Mouse (Mus musculus): ENCODE data around the gene Tmem198b. TPM values are rescaled to one million over a fixed set of nuclear protein-coding genes. Genes with fewer than 3 reads are reported as not detected.
"Not testable (repeated sequence)": the region's sequence is repeated elsewhere in the genome, so short reads cannot be mapped to it uniquely, and the experiment has no call there.

The Tmem198b gene
- polyA plus RNA-seq, 1 experiment from 2014 or later = 14.8 TPM

DNA sequence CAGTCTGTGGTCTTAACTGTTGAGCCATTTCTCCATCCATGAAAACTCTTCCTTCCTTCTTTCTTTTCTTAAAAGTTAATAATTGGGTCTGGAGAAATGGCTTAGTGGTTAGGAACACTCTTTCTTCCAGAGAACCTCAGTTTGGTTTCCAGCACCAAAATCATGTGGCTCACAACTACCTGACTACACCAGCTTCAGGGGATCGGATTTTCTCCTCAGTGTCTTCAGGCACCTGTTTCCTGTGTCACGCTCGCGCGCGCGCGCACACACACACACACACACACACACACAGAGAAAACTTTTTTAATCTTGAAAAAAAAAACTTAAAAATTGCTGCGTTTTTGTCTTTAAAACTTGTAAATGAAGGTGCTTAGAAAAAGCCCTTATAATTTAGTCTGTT lies 19.7 kb upstream of the Tmem198b start:
- Histone ChIP-seq H3K36me3 (replicated peaks; ENCODE audit: control insufficient read depth, insufficient read depth) (peaks cover 35% of the 10 kb centered on the region), H3K4me3 (replicated peaks; ENCODE audit: low read length) (no peak overlapping the region), H3K27ac (no peak overlapping the region), H3K9me3 (ENCODE audit: control insufficient read depth, low read length) (no peaks in the 10 kb centered on the region), H3K4me1 (replicated peaks; ENCODE audit: control insufficient read depth, insufficient read depth, low read length) (peaks cover 12% of the 10 kb centered on the region), H3K27me3 (ENCODE audit: control insufficient read depth, insufficient read depth, low read length) (no peaks in the 10 kb centered on the region), H3K4me2 (replicated peaks) (no peak overlapping the region), H3K9ac (no peak overlapping the region)
- ATAC-seq (ENCODE audit: low FRiP score) = no peak
- 99% methylated on average over 9 of the region's 9 CpGs for WGBS
- no peak for DNase-seq (ENCODE audit: low spot score)

- Histone ChIP-seq H3K4me2 (replicated peaks) (peak overlapping the region; percentile 57), H3K36me3 (replicated peaks; ENCODE audit: control insufficient read depth, insufficient read depth) (peaks cover 37% of the 10 kb centered on the region), H3K4me1 (replicated peaks; ENCODE audit: control insufficient read depth, insufficient read depth, low read length) (peaks cover 12% of the 10 kb centered on the region), H3K4me3 (replicated peaks; ENCODE audit: low read length) (peak overlapping the region; percentile 70)
- H3K27me3 ChIP-seq (ENCODE audit: control insufficient read depth, insufficient read depth, low read length); DNase-seq (ENCODE audit: low spot score); H3K9ac ChIP-seq; H3K9me3 ChIP-seq (ENCODE audit: control insufficient read depth, low read length); ATAC-seq (ENCODE audit: low FRiP score); H3K27ac ChIP-seq: not testable (repeated sequence)
- 82% methylated on average over 4 of the region's 4 CpGs for WGBS
Observed at GRCm38 (mm10) chr10:128823087-128823486, 18.9 kb upstream of the Tmem198b start.

GRCm38 (mm10) chr10:128822135-128822534 lies 18.0 kb upstream of the Tmem198b start:
- no peak for DNase-seq (ENCODE audit: low spot score)
- H3K4me2 ChIP-seq (replicated peaks) = peak overlapping the region; percentile 57
- H3K9ac ChIP-seq = peak overlapping the region; percentile 76
- H3K27ac ChIP-seq = peak overlapping the region; percentile 75
- no peaks in the 10 kb centered on the region for H3K9me3 ChIP-seq (ENCODE audit: control insufficient read depth, low read length)
- no peak for ATAC-seq (ENCODE audit: low FRiP score)
- H3K4me1 ChIP-seq (replicated peaks; ENCODE audit: control insufficient read depth, insufficient read depth, low read length) = peaks cover 12% of the 10 kb centered on the region
- H3K4me3 ChIP-seq (replicated peaks; ENCODE audit: low read length) = peak overlapping the region; percentile 70
- H3K27me3 ChIP-seq (ENCODE audit: control insufficient read depth, insufficient read depth, low read length) = no peaks in the 10 kb centered on the region
- H3K36me3 ChIP-seq (replicated peaks; ENCODE audit: control insufficient read depth, insufficient read depth) = peaks cover 41% of the 10 kb centered on the region
- 4% methylated on average over 13 of the region's 13 CpGs for WGBS

- no peaks in the 10 kb centered on the region for H3K9me3 ChIP-seq (ENCODE audit: control insufficient read depth, low read length)
- H3K4me2 ChIP-seq (replicated peaks) = peak within 1 kb of the TSS; percentile 57
- peak within 1 kb of the TSS; percentile 75 for H3K27ac ChIP-seq
- under 1% methylated on average over 46 of the region's 46 CpGs for WGBS
- H3K4me1 ChIP-seq (replicated peaks; ENCODE audit: control insufficient read depth, insufficient read depth, low read length) = peaks cover 12% of the 10 kb centered on the region
- no peaks in the 10 kb centered on the region for H3K27me3 ChIP-seq (ENCODE audit: control insufficient read depth, insufficient read depth, low read length)
- DNase-seq (ENCODE audit: low spot score) = peak; percentile 100
- peak; percentile 100 for ATAC-seq (ENCODE audit: low FRiP score)
- H3K4me3 ChIP-seq (replicated peaks; ENCODE audit: low read length) = peak within 1 kb of the TSS; percentile 70
- H3K9ac ChIP-seq = peak within 1 kb of the TSS; percentile 76
- H3K36me3 ChIP-seq (replicated peaks; ENCODE audit: control insufficient read depth, insufficient read depth) = peaks cover 47% of the 10 kb centered on the region
Observed at GRCm38 (mm10) chr10:128821358-128822056, 17.3 kb upstream of the Tmem198b start, which contains the start of gene Ormdl2. Ormdl2 (minus strand) TSS chr10:128821645.

- Histone ChIP-seq H3K9ac (no peak overlapping the region), H3K36me3 (replicated peaks; ENCODE audit: control insufficient read depth, insufficient read depth) (peaks cover 55% of the 10 kb centered on the region), H3K9me3 (ENCODE audit: control insufficient read depth, low read length) (no peaks in the 10 kb centered on the region), H3K4me1 (replicated peaks; ENCODE audit: control insufficient read depth, insufficient read depth, low read length) (peaks cover 12% of the 10 kb centered on the region), H3K4me3 (replicated peaks; ENCODE audit: low read length) (no peak overlapping the region), H3K27ac (no peak overlapping the region), H3K27me3 (ENCODE audit: control insufficient read depth, insufficient read depth, low read length) (no peaks in the 10 kb centered on the region), H3K4me2 (replicated peaks) (no peak overlapping the region)
- 95% methylated on average over 4 of the region's 4 CpGs for WGBS
- DNase-seq (ENCODE audit: low spot score) (no peak), ATAC-seq (ENCODE audit: low FRiP score) (no peak)
Observed at GRCm38 (mm10) chr10:128820217-128820616, 16.0 kb upstream of the Tmem198b start.

DNA sequence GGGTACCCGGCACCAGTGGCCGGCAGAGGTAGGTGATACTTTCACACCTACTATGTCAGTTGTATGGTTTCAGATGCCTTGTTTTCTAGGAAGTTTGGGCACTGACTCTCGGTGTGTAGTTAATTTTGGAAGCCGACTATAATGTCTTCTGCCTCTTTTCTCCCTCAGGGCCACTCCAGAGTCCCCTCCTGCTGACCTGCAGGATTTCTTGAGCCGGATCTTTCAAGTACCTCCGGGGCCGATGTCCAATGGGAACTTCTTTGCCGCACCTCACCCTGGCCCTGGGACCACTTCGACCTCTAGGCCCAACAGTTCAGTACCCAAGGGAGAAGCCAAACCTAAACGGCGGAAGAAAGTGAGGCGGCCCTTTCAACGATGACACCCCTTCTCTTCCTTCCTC lies 12.9 kb upstream of the Tmem198b start, which contains the start of gene Sarnp:
Gene Sarnp (plus strand): TSS at position 301 of the 400 bp plus-strand sequence.
- Histone ChIP-seq H3K9me3 (ENCODE audit: control insufficient read depth, low read length) (no peaks in the 10 kb centered on the region), H3K27me3 (ENCODE audit: control insufficient read depth, insufficient read depth, low read length) (no peaks in the 10 kb centered on the region), H3K4me1 (replicated peaks; ENCODE audit: control insufficient read depth, insufficient read depth, low read length) (no peaks in the 10 kb centered on the region), H3K9ac (no peak within 1 kb of the TSS), H3K27ac (no peak within 1 kb of the TSS), H3K36me3 (replicated peaks; ENCODE audit: control insufficient read depth, insufficient read depth) (peaks cover 77% of the 10 kb centered on the region), H3K4me3 (replicated peaks; ENCODE audit: low read length) (no peak within 1 kb of the TSS), H3K4me2 (replicated peaks) (no peak within 1 kb of the TSS)
- no peak for ATAC-seq (ENCODE audit: low FRiP score)
- WGBS = 93% methylated on average over 13 of the region's 13 CpGs
- no peak for DNase-seq (ENCODE audit: low spot score)

DNA sequence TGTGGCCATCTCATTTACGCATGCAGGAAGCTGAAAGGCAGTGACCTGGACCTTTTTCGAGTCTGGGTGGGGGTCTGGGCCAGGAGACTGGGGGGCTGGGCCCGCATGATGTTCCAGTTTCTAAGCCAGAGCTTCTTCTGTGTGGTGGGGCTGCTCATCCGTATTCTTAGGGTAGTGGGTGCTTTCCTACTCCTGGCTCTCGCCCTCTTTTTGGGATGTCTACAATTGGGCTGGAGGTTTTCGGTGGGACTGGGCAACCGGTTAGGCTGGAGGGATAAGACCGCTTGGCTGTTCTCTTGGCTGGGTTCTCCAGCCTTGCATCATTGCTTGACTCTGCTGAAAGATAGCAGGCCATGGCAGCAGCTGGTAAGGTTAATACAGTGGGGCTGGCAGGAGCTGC lies 2.8 kb upstream of the Tmem198b start:
- Histone ChIP-seq H3K4me3 (replicated peaks; ENCODE audit: low read length) (peak overlapping the region; percentile 14), H3K27me3 (ENCODE audit: control insufficient read depth, insufficient read depth, low read length) (no peaks in the 10 kb centered on the region), H3K4me1 (replicated peaks; ENCODE audit: control insufficient read depth, insufficient read depth, low read length) (peaks cover 57% of the 10 kb centered on the region), H3K27ac (no peak overlapping the region), H3K36me3 (replicated peaks; ENCODE audit: control insufficient read depth, insufficient read depth) (peaks cover 30% of the 10 kb centered on the region), H3K9ac (peak overlapping the region; percentile 44), H3K4me2 (replicated peaks) (peak overlapping the region; percentile 74), H3K9me3 (ENCODE audit: control insufficient read depth, low read length) (no peaks in the 10 kb centered on the region)
- no peak for DNase-seq (ENCODE audit: low spot score)
- no peak for ATAC-seq (ENCODE audit: low FRiP score)
- WGBS = 93% methylated on average over 8 of the region's 8 CpGs

GRCm38 (mm10) chr10:128806086-128806485 lies 1.9 kb upstream of the Tmem198b start:
- peak overlapping the region; percentile 61 for H3K9ac ChIP-seq
- peak overlapping the region; percentile 49 for H3K4me3 ChIP-seq (replicated peaks; ENCODE audit: low read length)
- ATAC-seq (ENCODE audit: low FRiP score) (no peak), DNase-seq (ENCODE audit: low spot score) (no peak)
- no peaks in the 10 kb centered on the region for H3K27me3 ChIP-seq (ENCODE audit: control insufficient read depth, insufficient read depth, low read length)
- no peaks in the 10 kb centered on the region for H3K9me3 ChIP-seq (ENCODE audit: control insufficient read depth, low read length)
- peaks cover 57% of the 10 kb centered on the region for H3K4me1 ChIP-seq (replicated peaks; ENCODE audit: control insufficient read depth, insufficient read depth, low read length)
- no peak overlapping the region for H3K27ac ChIP-seq
- peak overlapping the region; percentile 74 for H3K4me2 ChIP-seq (replicated peaks)
- 67% methylated on average over 6 of the region's 6 CpGs for WGBS
- H3K36me3 ChIP-seq (replicated peaks; ENCODE audit: control insufficient read depth, insufficient read depth) = peaks cover 34% of the 10 kb centered on the region

- H3K9me3 ChIP-seq (ENCODE audit: control insufficient read depth, low read length) = no peaks in the 10 kb centered on the region
- ATAC-seq (ENCODE audit: low FRiP score) (peak; percentile 92), DNase-seq (ENCODE audit: low spot score) (peak; percentile 97)
- H3K27ac ChIP-seq = peak overlapping the region; percentile 94
- peak overlapping the region; percentile 74 for H3K4me2 ChIP-seq (replicated peaks)
- under 1% methylated on average over 67 of the region's 70 CpGs for WGBS
- no peaks in the 10 kb centered on the region for H3K27me3 ChIP-seq (ENCODE audit: control insufficient read depth, insufficient read depth, low read length)
- H3K36me3 ChIP-seq (replicated peaks; ENCODE audit: control insufficient read depth, insufficient read depth) = peaks cover 38% of the 10 kb centered on the region
- H3K9ac ChIP-seq = peak overlapping the region; percentile 75
- H3K4me3 ChIP-seq (replicated peaks; ENCODE audit: low read length) = peak overlapping the region; percentile 49
- peaks cover 55% of the 10 kb centered on the region for H3K4me1 ChIP-seq (replicated peaks; ENCODE audit: control insufficient read depth, insufficient read depth, low read length)
Observed at GRCm38 (mm10) chr10:128805092-128806000, 1.2 kb upstream of the Tmem198b start.
